Mouse (Mus musculus) heart, postnatal 10 days (tissue): Measurements from ENCODE around the gene Upf2. TPM values are rescaled to one million over a fixed set of nuclear protein-coding genes. Genes with fewer than 3 reads are reported as not detected.
"Not testable (repeated sequence)": the region's sequence is repeated elsewhere in the genome, so short reads cannot be mapped to it uniquely, and the experiment has no call there.

Experiments used
- DNase-seq, 2 experiments: peaks; one replicate each; pipeline ENCODE4 v3.0.0; 2021
- intact Hi-C: fragments of 180-260 bp; cut with DNase I; formaldehyde crosslinking; loops from one replicate; pipeline ENCODE4 v1.15.1; 2025
- total RNA-seq, 2 experiments: library from RNA; stranded (reverse); gene quantifications; 2 replicates each; pipeline ENCODE4 v1.2.3; 2021

The Upf2 gene
- total RNA-seq, 2 experiments from 2014 or later = 11.6 to 15.5 TPM

DNA sequence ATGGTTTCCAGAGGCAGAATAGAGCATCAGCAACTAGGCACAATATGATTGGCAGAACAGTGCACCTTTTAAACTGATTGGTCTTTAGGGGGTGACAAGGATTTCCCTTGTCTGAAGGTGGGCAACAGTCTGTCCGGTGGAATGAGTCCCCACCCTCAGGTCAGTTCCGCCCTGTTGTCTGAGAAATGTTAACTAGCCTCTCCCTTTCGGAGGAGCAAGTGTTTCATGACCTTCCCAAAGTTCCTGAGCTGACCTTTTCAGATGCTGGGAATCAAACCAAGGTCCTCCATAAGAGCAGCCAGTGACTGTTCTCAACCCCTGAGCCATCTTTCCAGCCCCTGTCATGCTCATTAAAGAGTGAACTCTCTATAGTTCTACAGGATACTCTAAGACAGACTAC is 4.4 kb upstream of the Upf2 start:
- intact Hi-C loops = no loop called here
- no peak for DNase-seq

DNA sequence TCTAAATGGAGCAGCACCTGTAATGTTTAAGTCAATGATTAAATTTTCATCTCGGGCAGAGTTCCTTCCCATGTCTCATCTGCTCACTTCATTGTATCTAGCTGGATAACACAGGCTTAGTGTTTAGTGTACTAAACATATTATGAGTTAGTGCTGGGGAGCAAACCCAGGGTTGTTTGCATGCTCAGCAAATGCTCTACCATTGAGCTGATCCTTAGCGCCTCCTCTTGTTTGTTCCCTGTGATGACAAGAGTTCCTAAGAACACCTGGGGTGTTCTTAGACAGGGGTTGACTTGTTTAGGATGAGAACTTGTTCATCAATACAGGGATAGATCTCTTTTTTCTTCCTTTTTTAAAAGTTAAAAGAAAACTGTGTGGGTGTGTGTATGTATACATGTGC is 2.3 kb upstream of the Upf2 start:
- DNase-seq = no peak
- intact Hi-C loops = no loop called here

- intact Hi-C loops = loop anchor here (5.0 kb wide), 1 partner anchor 53 kb away; the partner anchor contains the start of gene Sec61a2
- DNase-seq = not testable (repeated sequence)
These were observed 1.4 kb upstream of the Upf2 start for GRCm38 (mm10) chr2:5949821-5950220.

- DNase-seq = peak; percentile 31 to 40
- intact Hi-C loops = loop anchor here (5.0 kb wide), 1 partner anchor 53 kb away; the partner anchor contains the start of gene Sec61a2
These were observed 964 bp upstream of the Upf2 start for GRCm38 (mm10) chr2:5950305-5950704.

DNA sequence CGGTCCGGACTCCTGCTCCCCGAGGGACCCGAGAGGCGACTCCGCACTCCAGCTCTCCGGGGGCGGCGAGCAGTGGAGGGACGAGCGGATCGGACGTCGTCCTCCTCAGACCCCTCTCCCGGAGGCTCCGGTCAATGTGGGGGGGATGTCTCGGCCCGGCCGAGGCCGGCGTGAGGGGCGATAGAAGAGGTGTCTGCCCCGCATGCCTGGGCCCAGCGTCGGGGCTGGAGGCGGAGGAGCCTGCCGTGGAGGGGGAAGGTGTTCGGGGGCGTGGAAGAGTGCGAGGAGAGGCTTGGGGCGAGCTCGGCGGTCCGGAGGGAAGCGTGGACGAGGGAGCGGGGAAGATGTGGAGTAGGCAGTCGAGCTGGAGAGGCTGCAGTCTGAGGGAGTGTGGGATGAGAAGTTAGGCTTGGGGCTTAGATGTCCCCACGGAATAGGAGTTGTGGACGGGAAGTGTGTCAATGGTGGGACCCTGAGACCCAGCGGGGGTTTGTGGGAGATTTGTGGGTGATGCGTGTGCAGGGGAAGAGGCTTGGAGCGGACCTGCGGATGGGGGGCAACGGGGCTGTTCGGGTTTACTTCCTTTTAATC is 447 bp downstream of the Upf2 start:
- intact Hi-C loops = loop anchor here (5.0 kb wide), 1 partner anchor 54 kb away; the partner anchor contains the start of gene Sec61a2
- no peak for DNase-seq

GRCm38 (mm10) chr2:5957705-5958104 is 6.4 kb downstream of the Upf2 start:
- no peak for DNase-seq
- intact Hi-C loops = no loop called here

DNA sequence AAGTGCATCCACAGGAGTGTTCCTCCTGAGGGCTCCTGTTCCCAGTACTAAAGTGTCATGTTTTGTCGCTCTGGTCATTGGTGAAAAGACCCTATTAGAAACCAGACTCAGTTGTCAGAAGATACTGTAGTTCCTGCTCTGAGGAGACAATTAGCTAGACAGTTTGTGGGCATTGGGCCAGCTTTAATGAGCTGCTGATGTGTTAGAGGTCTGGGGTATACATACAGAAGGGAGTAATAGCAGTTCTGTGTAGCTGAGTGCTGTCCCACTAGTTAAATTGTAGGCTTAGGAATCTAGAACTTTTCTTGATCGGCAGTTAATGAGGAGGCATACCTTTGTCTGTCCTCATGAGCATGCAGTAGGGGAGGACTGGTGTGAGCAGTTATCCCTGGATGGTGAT is 11.0 kb downstream of the Upf2 start:
- no peak for DNase-seq
- intact Hi-C loops = no loop called here

- intact Hi-C loops, DNase-seq: not testable (repeated sequence)
These were observed 12.5 kb downstream of the Upf2 start for GRCm38 (mm10) chr2:5963729-5964128.

DNA sequence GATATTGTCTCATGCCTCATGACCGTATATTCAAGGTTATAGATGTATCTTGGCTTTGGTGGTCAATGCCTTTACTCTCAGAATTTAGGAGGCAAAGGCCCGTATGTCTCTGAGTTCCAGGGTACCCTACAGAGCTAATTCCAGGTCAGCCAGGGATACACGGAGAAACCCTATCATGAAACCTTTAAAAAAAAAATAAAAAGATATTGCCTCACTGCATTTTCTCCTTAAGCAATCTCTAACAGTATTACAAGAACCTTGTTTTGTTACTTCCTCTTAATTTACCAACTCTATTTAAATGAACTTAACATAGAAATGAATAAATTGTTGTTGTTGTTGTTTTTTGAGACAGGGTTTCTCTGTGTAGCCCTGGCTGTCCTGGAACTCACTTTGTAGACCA is 14.7 kb downstream of the Upf2 start:
- intact Hi-C loops = no loop called here
- DNase-seq = no peak

- intact Hi-C loops = not testable (repeated sequence)
These were observed 19.4 kb downstream of the Upf2 start for GRCm38 (mm10) chr2:5970629-5971028.

DNA sequence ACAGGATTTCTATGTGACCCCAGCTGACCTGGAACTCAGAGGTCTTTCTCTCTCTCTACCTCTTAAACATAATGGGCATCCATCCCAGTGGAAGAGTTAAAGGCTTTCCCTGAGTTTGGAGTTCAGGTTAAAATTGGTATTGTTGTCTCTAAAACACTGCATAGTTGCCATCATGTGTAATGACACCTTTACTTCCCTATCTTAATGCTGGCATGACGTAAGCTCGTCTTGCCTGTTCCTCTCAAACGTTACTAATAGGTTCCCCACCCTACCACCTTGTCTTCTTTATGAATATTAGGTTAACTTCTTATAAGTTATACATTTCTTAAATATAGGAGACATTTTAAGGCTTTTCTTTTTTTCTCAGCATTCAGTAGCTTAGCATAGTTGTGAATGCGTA is 26.3 kb downstream of the Upf2 start:
- intact Hi-C loops = no loop called here
- no peak for DNase-seq

More at GRCm38 (mm10) chr2:5970629-5971028, 19.4 kb downstream of the Upf2 start:
- not testable (repeated sequence) for DNase-seq

DNA sequence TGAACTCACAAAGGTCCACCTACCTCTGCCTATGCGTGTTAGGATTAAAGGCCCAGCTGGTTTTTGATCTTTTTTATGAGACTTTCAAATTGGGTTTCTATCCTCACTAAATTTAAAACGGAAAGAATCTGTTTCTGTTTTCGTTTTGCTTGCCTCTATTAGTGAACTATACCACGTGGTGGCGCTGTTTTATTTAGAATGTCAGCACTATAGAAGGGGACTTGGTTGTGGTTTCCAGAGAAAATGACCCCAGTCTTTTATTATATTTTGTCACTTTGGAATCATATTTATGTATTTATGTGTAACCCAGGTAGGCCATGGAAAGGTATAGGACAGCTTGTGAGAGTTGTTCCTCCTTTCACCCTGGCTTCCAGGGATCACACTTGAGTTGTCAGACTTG is 44.3 kb downstream of the Upf2 start:
- intact Hi-C loops = loop anchor here (1.0 to 5.0 kb wide), 2 partner anchors 173 to 412 kb away; no protein-coding TSS in a partner anchor
- peak; percentile 41 to 79 for DNase-seq

GRCm38 (mm10) chr2:6003949-6004348 is 52.7 kb downstream of the Upf2 start:
- intact Hi-C loops = no loop called here
- DNase-seq = no peak

DNA sequence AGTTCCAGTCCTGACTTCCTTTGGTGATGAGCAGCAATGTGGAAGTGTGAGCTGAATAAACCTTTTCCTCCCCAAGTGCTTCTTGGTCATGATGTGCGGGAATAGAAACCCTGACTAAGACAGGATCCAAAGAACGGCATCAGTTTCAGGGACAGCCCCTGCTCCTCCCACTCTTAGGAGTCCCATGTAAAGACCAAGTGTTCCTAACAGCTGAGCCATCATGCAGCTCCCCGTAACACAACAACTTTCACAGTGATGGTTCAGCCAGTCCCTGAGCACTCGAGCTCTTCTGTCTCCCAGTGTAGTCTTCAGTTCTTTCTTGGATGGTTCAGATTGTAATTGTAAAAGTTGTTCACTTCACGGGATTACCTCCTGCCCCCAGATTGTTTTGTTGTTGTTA is 63.3 kb downstream of the Upf2 start:
- intact Hi-C loops = loop anchor here (5.0 kb wide), 1 partner anchor 153 kb away; no protein-coding TSS in a partner anchor
- DNase-seq = no peak

DNA sequence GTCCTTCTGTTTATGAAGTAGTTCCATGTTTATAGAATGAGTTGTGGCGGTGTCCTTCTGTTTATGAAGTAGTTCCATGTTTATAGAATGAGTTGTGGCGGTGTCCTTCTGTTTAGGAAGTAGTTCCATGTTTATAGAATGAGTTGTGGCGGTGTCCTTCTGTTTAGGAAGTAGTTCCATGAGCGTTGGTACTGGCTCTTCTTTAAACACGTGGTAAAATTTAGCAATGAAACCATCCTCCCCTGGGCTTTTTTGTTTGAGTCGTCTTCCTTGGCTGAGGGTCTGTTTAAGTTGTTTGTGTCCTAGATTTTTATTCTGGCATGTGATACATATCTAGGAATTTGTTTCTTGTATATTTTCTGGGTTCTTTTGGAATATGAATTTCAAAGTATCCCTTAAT is 63.9 kb downstream of the Upf2 start:
- DNase-seq, intact Hi-C loops: not testable (repeated sequence)

- intact Hi-C loops = no loop called here
- DNase-seq = no peak
These were observed 69.3 kb downstream of the Upf2 start for GRCm38 (mm10) chr2:6020570-6020969.

GRCm38 (mm10) chr2:6042644-6043043 is 91.4 kb downstream of the Upf2 start:
- intact Hi-C loops = no loop called here
- DNase-seq = no peak

DNA sequence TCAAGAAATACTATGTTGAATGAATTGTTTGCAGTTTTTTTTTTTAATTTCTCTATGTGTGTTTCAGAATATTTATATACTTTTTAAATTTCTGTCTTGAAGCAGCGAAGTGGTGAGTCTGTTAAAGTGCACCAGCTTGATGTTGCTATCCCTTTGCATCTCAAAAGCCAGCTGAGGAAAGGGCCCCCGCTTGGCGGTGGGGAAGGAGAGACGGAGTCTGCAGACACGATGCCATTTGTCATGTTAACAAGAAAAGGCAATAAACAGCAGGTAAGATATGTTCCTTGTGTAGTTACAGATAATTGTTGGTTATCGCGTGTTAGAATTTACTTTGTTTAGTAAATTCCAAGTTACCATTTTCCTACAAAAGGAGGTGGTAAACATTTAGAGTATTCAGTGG is 95.5 kb downstream of the Upf2 start:
- intact Hi-C loops = no loop called here
- no peak for DNase-seq

- DNase-seq = no peak
- intact Hi-C loops = no loop called here
These were observed 97.3 kb downstream of the Upf2 start for GRCm38 (mm10) chr2:6048570-6048969.

GRCm38 (mm10) chr2:6049018-6049417 is 97.7 kb downstream of the Upf2 start:
- intact Hi-C loops = no loop called here
- no peak for DNase-seq

GRCm38 (mm10) chr2:6055466-6055865 is 104.2 kb downstream of the Upf2 start:
- intact Hi-C loops = no loop called here
- DNase-seq = no peak

GRCm38 (mm10) chr2:6056518-6056917 is 105.2 kb downstream of the Upf2 start:
- no peak for DNase-seq
- intact Hi-C loops = no loop called here

GRCm38 (mm10) chr2:6059291-6059690 is 108.0 kb downstream of the Upf2 start:
- intact Hi-C loops = no loop called here
- DNase-seq = no peak
